Mouse (Mus musculus): ENCODE results near the gene Vps26b. TPM values are rescaled to one million over a fixed set of nuclear protein-coding genes. Genes with fewer than 3 reads are reported as not detected.

The Vps26b gene
- polyA plus RNA-seq, 1 experiment from 2014 or later, result 34.1 TPM

Other genes with a start within 250 kb of the Vps26b start
- gene Glb1l2, start 223.6 kb downstream of the Vps26b start, polyA plus RNA-seq (2015; fragmentation: Nextera tagmentation; extraction: Ambion mirVana), result 46.1 and 48.5 TPM in 2 replicates
- gene Glb1l3, start 169.2 kb downstream of the Vps26b start, polyA plus RNA-seq (2015; fragmentation: Nextera tagmentation; extraction: Ambion mirVana), result not detected in 2 replicates
- gene Gm1110, start 107.0 kb downstream of the Vps26b start, polyA plus RNA-seq (2015; fragmentation: Nextera tagmentation; extraction: Ambion mirVana), result not detected in 2 replicates
- 56.6 and 58.8 TPM in 2 replicates for gene Acad8, start 30.5 kb downstream of the Vps26b start, polyA plus RNA-seq (2015; fragmentation: Nextera tagmentation; extraction: Ambion mirVana)
- 146 and 151 TPM in 2 replicates for gene Thyn1, start 30.4 kb downstream of the Vps26b start, polyA plus RNA-seq (2015; fragmentation: Nextera tagmentation; extraction: Ambion mirVana)
- gene Ncapd3, start 110 bp upstream of the Vps26b start, polyA plus RNA-seq (2015; fragmentation: Nextera tagmentation; extraction: Ambion mirVana), result 32.2 and 32.8 TPM in 2 replicates
- 81.5 TPM in 2 replicates for gene Jam3, start 125.4 kb upstream of the Vps26b start, polyA plus RNA-seq (2015; fragmentation: Nextera tagmentation; extraction: Ambion mirVana)

Data from kidney, embryonic 16.5 days (tissue).